In the genomic region with DNA sequence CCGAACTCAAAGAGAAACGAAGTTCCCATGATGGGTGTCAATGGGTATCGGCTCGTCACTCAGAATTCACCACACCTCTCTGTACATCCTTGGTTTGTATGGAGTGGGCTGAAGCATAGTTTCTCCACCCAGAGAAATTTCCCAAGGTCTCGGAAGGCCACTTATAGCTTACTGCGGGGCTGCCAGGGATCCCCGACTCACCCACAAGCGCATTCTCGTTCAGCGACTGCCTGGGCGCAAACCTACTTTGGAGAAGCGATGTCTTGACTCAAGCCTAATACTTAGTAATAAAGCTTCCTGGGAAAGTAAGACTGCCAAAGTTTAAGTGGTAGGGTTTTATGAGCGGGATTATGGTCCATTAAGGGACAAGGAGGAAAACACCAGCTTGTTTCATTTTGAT, we compare ENCODE assay signal across 12 mouse cellular contexts.
DNase-seq lines count a peak whose midpoint lies in the region; ATAC-seq and TF ChIP-seq lines count a peak whose summit lies in the region.
"Had no signal": no experiment of that assay in that cellular context is flagged by ENCODE, and none has a peak within 500 bp of the region (broad histone marks: within the 10 kb centered on the region; RNA-seq: fewer than 3 reads in every experiment).

No protein-coding gene starts in this region.

- ATAC-seq in kidney, postnatal 0 days (replicated peaks; ENCODE audit: low FRiP score, low read depth), result no peak
- no peak for ATAC-seq in liver, embryonic 11.5 days (replicated peaks; ENCODE audit: low FRiP score)

- H3K4me3 ChIP-seq in gastrocnemius, adult 2 months, result peak overlapping the region; percentile 72
- no peak overlapping the region for H3K4me3 ChIP-seq in kidney, postnatal 0 days (replicated peaks; ENCODE audit: low read depth, low read length)
- H3K4me3 ChIP-seq in bone marrow macrophage, adult 2 months (ENCODE audit: insufficient read depth, low read length), result peak overlapping the region; percentile 55
- H3K4me3 ChIP-seq in liver, embryonic 11.5 days (ENCODE audit: low read depth, low read length), result no peak overlapping the region
- H3K4me3 ChIP-seq: hindbrain, embryonic 13.5 days; neural tube, embryonic 15.5 days; stomach, embryonic 15.5 days had no signal

- DNase-seq in gastrocnemius, adult 2 months, result peak; percentile 33
- no peak for DNase-seq in gastrocnemius, postnatal 36 days
- no peak for DNase-seq in kidney, postnatal 0 days (ENCODE audit: low spot score)
- no peak for DNase-seq in kidney, adult 8-10 months
- DNase-seq in liver, embryonic 11.5 days (ENCODE audit: low spot score), result no peak
- no peak for DNase-seq in adrenal gland, adult 8-10 months
- DNase-seq in yolk sac, embryonic 10.5 days (ENCODE audit: low spot score), result no peak

- H3K9ac ChIP-seq in kidney, postnatal 0 days (ENCODE audit: low read depth, low read length), result no peak overlapping the region
- no peak overlapping the region for H3K9ac ChIP-seq in liver, embryonic 11.5 days (ENCODE audit: low read depth, low read length)
- H3K9ac ChIP-seq: hindbrain, embryonic 13.5 days; neural tube, embryonic 15.5 days; stomach, embryonic 15.5 days had no signal

- H3K9me3 ChIP-seq in kidney, postnatal 0 days (replicated peaks; ENCODE audit: low read length), result no peaks in the 10 kb centered on the region
- no peaks in the 10 kb centered on the region for H3K9me3 ChIP-seq in liver, embryonic 11.5 days (ENCODE audit: control insufficient read depth, low read length)
- H3K9me3 ChIP-seq: hindbrain, embryonic 13.5 days; neural tube, embryonic 15.5 days; stomach, embryonic 15.5 days had no signal

- no peaks in the 10 kb centered on the region for H3K36me3 ChIP-seq in kidney, postnatal 0 days (ENCODE audit: insufficient read depth, low read length)
- no peaks in the 10 kb centered on the region for H3K36me3 ChIP-seq in liver, embryonic 11.5 days (ENCODE audit: control insufficient read depth, insufficient read depth, low read length)
- H3K36me3 ChIP-seq: hindbrain, embryonic 13.5 days; neural tube, embryonic 15.5 days; stomach, embryonic 15.5 days had no signal

- no peak for TF ChIP-seq POLR2A in bone marrow macrophage, adult 2 months (IDR thresholded peaks at IDR 0.05; ENCODE audit: borderline replicate concordance, low read depth, low read length)

- peak overlapping the region; percentile 90 for H3K27ac ChIP-seq in gastrocnemius, adult 2 months
- H3K27ac ChIP-seq in kidney, postnatal 0 days, result no peak overlapping the region
- H3K27ac ChIP-seq in bone marrow macrophage, adult 2 months (ENCODE audit: insufficient read depth, low read depth, low read length), result no peak overlapping the region
- no peak overlapping the region for H3K27ac ChIP-seq in liver, embryonic 11.5 days (ENCODE audit: low read depth, low read length)
- H3K27ac ChIP-seq: hindbrain, embryonic 13.5 days; layer of hippocampus, adult 2 months; neural tube, embryonic 15.5 days had no signal

- peak overlapping the region; percentile 31 for H3K4me2 ChIP-seq in kidney, postnatal 0 days (ENCODE audit: low read length)
- H3K4me2 ChIP-seq in liver, embryonic 11.5 days, result peak overlapping the region; percentile 50
- H3K4me2 ChIP-seq: hindbrain, embryonic 13.5 days; neural tube, embryonic 15.5 days had no signal

- TF ChIP-seq CTCF in gastrocnemius, adult 2 months (IDR thresholded peaks at IDR 0.05), result no peak
- TF ChIP-seq CTCF in kidney, postnatal 0 days (IDR thresholded peaks at IDR 0.05; ENCODE audit: low read depth), result no peak
- no peak for TF ChIP-seq CTCF in bone marrow macrophage, adult 2 months (IDR thresholded peaks at IDR 0.05; ENCODE audit: low read depth, low read length)

- H3K4me1 ChIP-seq in kidney, postnatal 0 days (replicated peaks; ENCODE audit: insufficient read depth, low read length), result no peaks in the 10 kb centered on the region
- H3K4me1 ChIP-seq in bone marrow macrophage, adult 2 months (ENCODE audit: control insufficient read depth, insufficient read depth, low read length), result peaks cover 12% of the 10 kb centered on the region
- no peaks in the 10 kb centered on the region for H3K4me1 ChIP-seq in liver, embryonic 11.5 days (replicated peaks; ENCODE audit: control insufficient read depth, insufficient read depth, low read length)
- H3K4me1 ChIP-seq: hindbrain, embryonic 13.5 days; neural tube, embryonic 15.5 days; stomach, embryonic 15.5 days had no signal

- H3K27me3 ChIP-seq in kidney, postnatal 0 days (ENCODE audit: insufficient read depth, low read length), result no peaks in the 10 kb centered on the region
- no peaks in the 10 kb centered on the region for H3K27me3 ChIP-seq in liver, embryonic 11.5 days (replicated peaks; ENCODE audit: control insufficient read depth, insufficient read depth, low read length)
- H3K27me3 ChIP-seq: hindbrain, embryonic 13.5 days; neural tube, embryonic 15.5 days; stomach, embryonic 15.5 days had no signal

- 96% methylated on average over 13 of the region's 13 CpGs for WGBS in kidney, postnatal 0 days
- WGBS in liver, embryonic 11.5 days, result 89% methylated on average over 13 of the region's 13 CpGs

- intact Hi-C loops in gastrocnemius, adult 2 months (cut with DNase I), result no loop called here
- intact Hi-C loops in gastrocnemius, postnatal 36 days (cut with DNase I), result no loop called here

Comparison
In these comparisons a context has a peak if more than half of its experiments do, and no peak if none do; other contexts are left out.
1. H3K4me3 ChIP-seq: peak in gastrocnemius, adult 2 months (single experiment) and bone marrow macrophage, adult 2 months (single experiment); none in kidney, postnatal 0 days (single experiment) and liver, embryonic 11.5 days (single experiment).